Mouse (Mus musculus): ENCODE measurements around the gene Ccnc.

DNA sequence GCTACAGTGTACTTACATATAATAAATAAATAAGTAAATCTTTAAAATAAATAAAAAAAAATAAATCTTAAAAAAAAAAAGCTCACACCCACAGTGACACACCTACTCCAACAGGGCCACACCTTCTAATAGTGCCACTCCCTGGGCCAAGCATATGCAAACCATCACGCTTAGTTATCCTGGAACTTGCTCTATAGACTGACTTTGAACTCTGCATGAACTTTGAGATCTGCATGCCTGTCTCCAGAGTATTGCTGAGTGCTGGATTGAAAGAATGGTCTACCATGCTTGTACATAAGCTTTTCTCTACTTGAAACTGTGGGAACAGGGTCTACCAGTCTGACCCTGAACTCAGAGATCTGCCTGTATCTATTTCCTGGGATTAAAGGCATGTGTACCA is 43.6 kb downstream of the Ccnc start:
- TF ChIP-seq MYOD1 (IDR thresholded peaks at IDR 0.05; ENCODE audit: control insufficient read depth in 1 of 3, insufficient read length in 2 of 3, low read depth in 2 of 3) (no peak), E2F4 (IDR thresholded peaks at IDR 0.05; ENCODE audit: insufficient read depth) (no peak), MAX (IDR thresholded peaks at IDR 0.05; ENCODE audit: low read depth) (no peak), POLR2A (IDR thresholded peaks at IDR 0.05; ENCODE audit: insufficient read length, low read depth) (no peak), POLR2AphosphoS2 (IDR thresholded peaks at IDR 0.05; ENCODE audit: insufficient read length, low read depth) (no peak), USF1 (IDR thresholded peaks at IDR 0.05; ENCODE audit: low read depth) (no peak)
